Mouse (Mus musculus) activated CD4-positive, CD25-positive, alpha-beta regulatory T cell, adult 4 months (primary cell): ENCODE data around the gene Olfr1331. TPM values are rescaled to one million over a fixed set of nuclear protein-coding genes. Genes with fewer than 3 reads are reported as not detected.
"Not testable (repeated sequence)": the region's sequence is repeated elsewhere in the genome, so short reads cannot be mapped to it uniquely, and the experiment has no call there.

Experiments used
- ATAC-seq: one replicate; pipeline ENCODE4 v1.8.0; 2017
- polyA plus RNA-seq, 2 experiments: library from polyadenylated mRNA; unstranded; fragments of 100-300 nt; shearing (Covaris generic); gene quantifications; one replicate each; pipeline ENCODE4 v1.2.1; 2017

Olfr1331 gene
- polyA plus RNA-seq: under 1 TPM in 1 of 2 experiments, not detected in 1; 0.17 TPM

DNA sequence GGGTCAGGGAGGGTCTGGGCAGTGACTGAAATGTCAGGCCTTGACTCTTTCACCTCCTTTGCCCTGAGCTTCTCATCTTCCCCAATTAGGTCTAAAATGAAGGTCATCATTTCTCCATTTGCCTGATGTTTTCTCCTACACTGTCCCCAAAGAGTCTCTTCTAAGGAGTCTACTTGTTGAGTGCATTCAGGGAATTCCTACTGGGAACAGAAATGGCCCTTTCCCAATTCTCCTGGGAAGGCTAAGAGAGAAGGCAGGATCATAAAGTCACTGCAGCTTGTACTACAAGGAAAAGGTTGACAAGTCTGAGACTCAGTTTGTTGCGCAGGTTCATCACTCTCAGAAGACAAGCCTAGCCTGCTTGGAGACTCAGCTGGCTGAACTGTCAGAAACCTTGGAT, at the start of gene Olfr1331:
TSS of gene Olfr1331 (plus strand) at position 301 of the 400 bp plus-strand sequence.
- no peak for ATAC-seq

DNA sequence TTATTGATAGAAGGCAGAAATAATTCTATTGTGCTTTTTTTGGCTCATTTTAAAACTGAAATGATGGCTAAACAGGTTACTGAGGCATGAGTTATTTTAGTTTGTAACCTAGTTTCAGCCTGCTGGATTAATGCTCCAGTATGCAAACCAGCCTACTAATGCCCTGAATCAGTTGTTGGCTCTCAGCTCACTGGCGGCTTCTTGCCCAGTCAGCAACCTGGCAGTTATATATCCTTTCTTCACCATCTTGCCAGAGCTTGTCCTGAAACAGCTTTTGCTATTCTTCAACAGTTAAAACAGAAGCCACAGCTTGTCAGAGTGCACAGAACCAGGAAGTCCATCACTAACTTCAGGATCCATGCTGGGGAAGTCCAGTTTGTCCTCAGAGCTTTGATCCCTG, 45.5 kb upstream of the Olfr1331 start:
- no peak for ATAC-seq

DNA sequence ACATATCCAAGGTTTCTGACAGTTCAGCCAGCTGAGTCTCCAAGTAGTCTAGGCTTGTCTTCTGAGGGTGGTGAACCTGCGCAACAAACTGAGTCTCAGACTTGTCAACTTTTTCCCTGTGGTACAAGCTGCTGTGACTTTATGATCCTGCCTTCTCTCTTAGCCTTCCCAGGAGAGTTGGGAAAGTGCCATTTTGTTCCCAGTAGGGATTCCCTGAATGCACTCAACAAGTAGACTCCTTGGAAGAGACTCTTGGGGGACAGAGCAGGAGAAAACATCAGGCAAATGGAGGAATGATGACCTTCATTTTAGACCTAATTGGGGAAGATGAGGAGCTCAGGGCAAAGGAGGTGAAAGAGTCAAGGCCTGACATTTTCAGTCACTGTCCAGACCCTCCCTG, 28.3 kb upstream of the Olfr1331 start, which contains the start of gene Olfr1333:
TSS of gene Olfr1333 (minus strand) at position 101 of the 400 bp plus-strand sequence.
- no peak for ATAC-seq

DNA sequence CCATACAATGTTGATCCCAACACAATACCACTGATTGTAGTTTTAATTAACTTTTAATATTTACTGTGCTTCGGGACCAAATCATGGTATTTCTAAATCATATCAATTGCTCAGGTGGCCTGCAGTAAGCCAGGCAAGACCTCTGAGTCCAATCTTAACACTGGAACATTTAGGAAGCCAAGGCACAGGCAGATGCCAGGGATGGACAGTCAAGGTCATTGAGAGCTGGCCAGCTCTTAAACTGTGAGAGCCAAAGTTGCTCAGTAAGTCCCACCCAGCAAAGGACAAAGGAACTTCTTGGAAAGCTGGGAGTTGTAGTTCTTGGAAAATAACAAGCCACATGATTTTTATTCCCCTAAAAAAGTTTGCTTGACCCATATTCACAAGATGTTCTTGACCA, 2.7 kb upstream of the Olfr1331 start:
- ATAC-seq: no peak

DNA sequence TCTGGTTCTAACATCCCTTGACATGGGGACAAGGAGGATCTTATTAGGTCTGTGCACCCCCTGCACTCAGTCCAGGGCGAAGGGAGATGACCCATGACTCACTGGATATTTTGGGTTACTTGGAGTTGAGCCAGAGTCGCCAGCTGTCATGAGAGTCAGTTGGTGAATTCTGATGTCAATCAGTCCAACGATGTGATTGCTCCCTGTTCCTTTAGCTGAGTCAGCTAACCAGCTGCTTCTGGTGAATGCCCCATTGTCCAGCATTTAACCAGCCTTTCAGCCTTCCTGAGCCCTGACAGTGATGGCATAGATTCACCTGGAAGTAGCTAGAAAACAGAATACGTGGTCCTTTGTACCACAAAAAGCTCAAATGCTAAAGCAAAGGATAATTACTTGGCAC, 1.7 kb upstream of the Olfr1331 start:
- ATAC-seq: no peak

DNA sequence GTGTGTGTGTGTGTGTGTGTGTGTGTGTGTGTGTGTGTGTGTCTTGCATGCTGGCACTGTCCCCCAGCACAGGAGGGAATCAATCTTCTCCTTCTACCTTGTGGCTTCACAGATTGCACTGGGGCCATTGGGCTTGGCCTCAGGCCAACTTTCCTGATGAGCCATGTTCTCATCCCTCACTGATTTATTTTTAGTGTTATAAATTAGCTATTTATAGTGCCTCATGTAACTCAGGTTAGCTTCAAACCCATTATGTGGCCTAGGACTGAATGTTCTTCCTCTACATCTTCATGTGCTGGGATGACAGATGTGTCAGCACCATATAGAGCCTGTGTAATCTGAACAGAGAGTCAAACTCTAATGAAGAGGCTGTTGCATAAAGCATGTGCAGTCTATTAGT, 3.1 kb downstream of the Olfr1331 start:
- ATAC-seq: no peak

DNA sequence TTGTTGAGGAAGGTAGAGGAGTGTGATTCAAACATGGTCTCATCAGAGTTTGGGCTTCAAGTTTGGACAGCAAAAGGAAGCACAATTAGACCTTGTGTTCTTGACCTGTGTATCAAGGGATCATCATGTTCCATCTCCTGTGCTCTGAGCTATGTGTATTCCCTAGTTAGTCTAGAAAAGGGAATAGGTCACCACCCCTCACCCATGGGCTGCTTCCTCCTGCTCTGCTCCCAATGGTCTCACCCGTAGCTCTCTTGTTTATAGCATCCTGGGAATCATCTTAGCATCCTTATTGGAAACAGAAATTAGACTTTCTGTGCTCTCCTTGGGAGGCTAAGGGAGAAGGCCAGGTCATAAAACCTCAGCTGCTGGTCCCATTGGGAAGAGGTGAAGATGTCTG, 23.8 kb downstream of the Olfr1331 start, which contains the start of gene Olfr1330:
TSS of gene Olfr1330 (plus strand) at position 301 of the 400 bp plus-strand sequence.
- no peak for ATAC-seq

DNA sequence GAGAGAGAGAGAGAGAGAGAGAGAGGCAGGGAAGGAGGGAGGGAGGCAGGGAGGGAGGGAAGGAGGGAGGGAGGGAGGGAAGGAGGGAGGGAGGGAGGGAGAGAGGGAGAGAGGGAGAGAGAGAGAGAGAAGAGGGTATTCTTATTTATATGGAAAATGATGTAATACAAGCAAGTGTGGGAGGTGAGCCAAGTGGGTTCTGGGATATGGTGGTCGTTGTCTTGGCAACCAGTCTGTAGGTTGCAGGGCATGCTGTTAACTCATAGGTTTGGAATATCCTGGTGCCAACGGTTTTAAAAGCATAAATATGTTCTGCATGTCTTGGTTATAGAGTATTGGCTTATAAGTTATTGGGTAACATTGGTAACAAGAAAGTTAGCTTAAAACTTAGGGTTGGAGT, 37.5 kb downstream of the Olfr1331 start:
- ATAC-seq: no peak

DNA sequence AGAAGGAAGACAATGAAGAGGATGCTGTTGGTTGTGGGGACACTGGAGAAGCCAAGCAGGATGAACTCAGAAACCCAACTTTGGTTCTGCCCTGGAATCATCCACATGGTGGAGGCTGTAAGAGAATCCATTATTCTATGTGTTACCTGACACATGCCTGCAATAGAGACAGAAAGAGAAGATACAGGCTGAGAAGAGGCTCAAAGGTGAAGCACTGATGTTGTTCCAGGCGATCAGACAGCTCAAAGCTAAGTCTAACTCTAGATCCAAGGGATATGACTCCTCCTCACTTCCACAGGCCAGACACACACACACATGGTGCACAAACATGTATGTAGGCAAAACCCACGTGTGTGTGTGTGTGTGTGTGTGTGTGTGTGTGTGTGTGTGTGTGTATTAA, 52.9 kb downstream of the Olfr1331 start, which contains the start of gene Olfr1329:
TSS of gene Olfr1329 (minus strand) at position 101 of the 400 bp plus-strand sequence.
- not testable (repeated sequence) for ATAC-seq

Other genes starting within 250 kb of the Olfr1331 start
- gene Cfap57, start 243.9 kb upstream of the Olfr1331 start, polyA plus RNA-seq: not detected
- gene Ebna1bp2, start 243.8 kb upstream of the Olfr1331 start, polyA plus RNA-seq: 100 to 1,000 TPM; 163 to 165 TPM
- not detected for gene Olfr62, start 205.7 kb upstream of the Olfr1331 start, polyA plus RNA-seq
- not detected for gene Olfr1342, start 171.9 kb upstream of the Olfr1331 start, polyA plus RNA-seq
- gene Olfr1341, start 161.1 kb upstream of the Olfr1331 start, polyA plus RNA-seq: not detected
- not detected for gene Olfr1340, start 144.5 kb upstream of the Olfr1331 start, polyA plus RNA-seq
- not detected for gene Olfr1339, start 132.5 kb upstream of the Olfr1331 start, polyA plus RNA-seq
- gene Olfr1338, start 105.9 kb upstream of the Olfr1331 start, polyA plus RNA-seq: under 1 TPM in 1 of 2 experiments, not detected in 1; 0.20 TPM
- gene Olfr1337, start 82.1 kb upstream of the Olfr1331 start, polyA plus RNA-seq: not detected
- not detected for gene Olfr1335, start 54.7 kb upstream of the Olfr1331 start, polyA plus RNA-seq
- not detected for gene Olfr1333, start 28.4 kb upstream of the Olfr1331 start, polyA plus RNA-seq
- gene Olfr1330, start 23.9 kb downstream of the Olfr1331 start, polyA plus RNA-seq: under 1 TPM in 1 of 2 experiments, not detected in 1; 0.21 TPM
- gene Olfr1329, start 52.8 kb downstream of the Olfr1331 start, polyA plus RNA-seq: not detected
- not detected for gene Olfr1328, start 74.0 kb downstream of the Olfr1331 start, polyA plus RNA-seq
- not detected for gene Lao1, start 96.9 kb downstream of the Olfr1331 start, polyA plus RNA-seq
- gene Slc2a1, start 244.1 kb downstream of the Olfr1331 start, polyA plus RNA-seq: 10 to 100 TPM; 27.6 to 29.1 TPM